Mouse (Mus musculus): ENCODE measurements around the gene Abcc12. TPM values are rescaled to one million over a fixed set of nuclear protein-coding genes. Genes with fewer than 3 reads are reported as not detected.

Gene Abcc12
- total and polyA plus RNA-seq, 2 experiments from 2014 or later = 0.57 to 0.62 TPM

DNA sequence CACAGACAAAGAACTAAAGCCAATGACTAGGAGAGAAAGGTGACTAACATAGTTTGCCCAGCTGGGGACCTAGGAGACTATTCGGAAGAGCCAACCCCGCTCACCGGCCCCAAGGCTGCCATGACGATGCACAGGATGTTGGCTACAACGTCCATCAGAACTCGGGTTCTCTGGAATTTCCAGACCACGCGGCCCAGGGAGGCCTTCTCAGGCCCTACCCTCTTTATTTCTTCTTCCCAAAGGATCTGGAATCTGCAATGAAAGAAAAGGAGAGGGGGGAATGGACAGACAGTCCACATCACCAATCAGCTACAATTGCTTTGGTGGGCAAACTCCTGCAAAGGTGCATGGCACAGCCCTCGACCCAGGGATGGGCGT lies 19.8 kb downstream of the Abcc12 start:
- DNase-seq (no peak), ATAC-seq (no peak)
- TF ChIP-seq CTCF (IDR thresholded peaks at IDR 0.05; ENCODE audit: low read depth) = no peak
- no peaks in the 10 kb centered on the region for H3K36me3 ChIP-seq (ENCODE audit: insufficient read depth)
- H3K27ac ChIP-seq (ENCODE audit: low read depth, low read length) = no peak overlapping the region
- H3K4me3 ChIP-seq (ENCODE audit: low read depth, low read length) = no peak overlapping the region
- no peaks in the 10 kb centered on the region for H3K27me3 ChIP-seq (ENCODE audit: insufficient read depth, low read length)
- WGBS = 92% methylated on average over 10 of the region's 10 CpGs
- 0 out of 2 replicates have a peak, but pooled peaks cover 3% of the 10 kb centered on the region for H3K4me1 ChIP-seq (ENCODE audit: insufficient read depth)
- no peak overlapping the region for H3K4me2 ChIP-seq (ENCODE audit: low read depth)
- no peaks in the 10 kb centered on the region for H3K9me3 ChIP-seq (ENCODE audit: low read length)
- H3K9ac ChIP-seq = no peak overlapping the region

DNA sequence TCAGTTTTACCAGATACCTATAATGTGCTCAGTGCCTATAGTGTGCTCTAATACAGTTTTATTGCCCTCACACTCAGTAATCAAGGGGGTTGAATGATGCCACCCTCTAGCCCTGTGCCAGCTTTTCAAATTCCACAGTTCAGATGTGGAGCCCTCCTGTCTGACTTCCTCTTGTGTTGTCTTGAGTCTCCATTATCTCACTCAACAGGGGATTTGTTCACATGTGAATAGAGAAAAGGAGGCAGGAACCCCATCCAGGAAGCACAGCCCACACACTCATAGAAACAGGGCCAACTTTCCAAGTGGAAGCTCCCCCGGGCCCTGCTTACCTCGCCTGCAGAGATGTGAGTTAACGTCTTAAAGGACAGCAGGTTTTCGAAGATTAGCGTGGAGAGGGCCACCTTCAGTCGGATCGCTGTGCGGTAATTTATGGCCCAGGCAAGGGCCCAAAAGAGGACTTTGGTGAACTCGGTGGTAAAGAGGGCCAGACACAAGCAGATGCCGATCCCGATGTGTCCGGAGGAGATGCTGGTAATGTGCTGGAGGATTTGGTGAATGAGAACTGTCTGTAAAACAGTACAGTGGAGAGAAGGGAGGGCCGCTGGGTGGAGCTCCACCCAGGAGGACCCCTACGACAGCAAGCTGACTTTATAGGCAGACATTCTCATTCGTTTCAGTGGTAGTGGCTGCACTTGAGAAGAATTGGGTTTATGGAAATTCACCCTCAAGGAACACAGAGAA lies 20.4 kb downstream of the Abcc12 start:
- H3K27ac ChIP-seq (ENCODE audit: low read depth, low read length) = no peak overlapping the region
- TF ChIP-seq CTCF (IDR thresholded peaks at IDR 0.05; ENCODE audit: low read depth) = no peak
- 74% methylated on average over 15 of the region's 15 CpGs for WGBS
- H3K4me1 ChIP-seq (ENCODE audit: insufficient read depth) = 0 out of 2 replicates have a peak, but pooled peaks cover 3% of the 10 kb centered on the region
- DNase-seq (no peak), ATAC-seq (no peak)
- no peak overlapping the region for H3K9ac ChIP-seq
- no peaks in the 10 kb centered on the region for H3K36me3 ChIP-seq (ENCODE audit: insufficient read depth)
- no peak overlapping the region for H3K4me3 ChIP-seq (ENCODE audit: low read depth, low read length)
- no peaks in the 10 kb centered on the region for H3K9me3 ChIP-seq (ENCODE audit: low read length)
- H3K4me2 ChIP-seq (ENCODE audit: low read depth) = no peak overlapping the region
- no peaks in the 10 kb centered on the region for H3K27me3 ChIP-seq (ENCODE audit: insufficient read depth, low read length)

DNA sequence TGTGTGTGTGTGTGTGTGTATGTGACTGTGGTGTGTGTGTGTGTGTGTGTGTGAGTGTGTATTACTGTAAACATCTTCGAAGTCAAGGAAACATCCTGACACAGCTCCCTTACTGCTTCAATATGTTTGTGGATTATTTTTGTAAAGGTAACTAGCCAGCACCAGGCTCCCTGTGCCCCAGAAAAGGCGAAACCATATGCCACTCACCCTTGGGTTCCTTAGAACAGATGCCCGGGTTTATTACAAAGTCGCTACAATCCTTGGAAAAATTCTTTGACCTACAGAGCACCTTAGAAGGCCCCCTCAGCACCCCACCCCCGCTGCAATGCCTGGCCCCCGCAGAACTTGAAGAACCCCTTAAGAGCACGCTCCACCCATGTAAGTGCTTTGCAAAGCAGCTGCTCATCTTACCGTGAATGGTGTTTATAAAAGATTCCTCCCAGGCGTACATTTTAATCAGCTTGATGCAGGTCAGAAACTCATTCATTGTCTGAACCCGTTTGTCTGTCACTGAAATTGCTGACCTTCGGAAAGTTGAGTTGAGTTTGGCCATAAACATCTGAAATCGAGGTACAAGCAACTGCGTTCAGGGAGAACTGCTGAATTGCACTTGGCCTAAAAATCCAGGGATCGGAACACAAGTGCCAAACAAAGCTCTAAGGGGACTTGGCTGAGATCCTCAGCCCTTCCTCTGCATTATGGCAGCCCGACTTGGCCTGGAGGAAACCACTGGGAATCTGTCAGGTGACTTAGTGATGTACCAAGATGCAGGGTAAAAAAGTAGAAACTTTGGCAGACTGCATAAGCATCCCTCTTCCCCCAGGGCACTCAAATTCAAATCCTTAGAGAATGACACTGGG lies 23.1 kb downstream of the Abcc12 start:
- Histone ChIP-seq H3K4me2 (ENCODE audit: low read depth) (no peak overlapping the region), H3K27me3 (ENCODE audit: insufficient read depth, low read length) (no peaks in the 10 kb centered on the region), H3K4me1 (ENCODE audit: insufficient read depth) (0 out of 2 replicates have a peak, but pooled peaks cover 3% of the 10 kb centered on the region), H3K36me3 (ENCODE audit: insufficient read depth) (no peaks in the 10 kb centered on the region), H3K4me3 (ENCODE audit: low read depth, low read length) (no peak overlapping the region), H3K27ac (ENCODE audit: low read depth, low read length) (no peak overlapping the region), H3K9me3 (ENCODE audit: low read length) (no peaks in the 10 kb centered on the region), H3K9ac (no peak overlapping the region)
- DNase-seq (no peak), ATAC-seq (no peak)
- no peak for TF ChIP-seq CTCF (IDR thresholded peaks at IDR 0.05; ENCODE audit: low read depth)
- WGBS = 65% methylated on average over 15 of the region's 15 CpGs

DNA sequence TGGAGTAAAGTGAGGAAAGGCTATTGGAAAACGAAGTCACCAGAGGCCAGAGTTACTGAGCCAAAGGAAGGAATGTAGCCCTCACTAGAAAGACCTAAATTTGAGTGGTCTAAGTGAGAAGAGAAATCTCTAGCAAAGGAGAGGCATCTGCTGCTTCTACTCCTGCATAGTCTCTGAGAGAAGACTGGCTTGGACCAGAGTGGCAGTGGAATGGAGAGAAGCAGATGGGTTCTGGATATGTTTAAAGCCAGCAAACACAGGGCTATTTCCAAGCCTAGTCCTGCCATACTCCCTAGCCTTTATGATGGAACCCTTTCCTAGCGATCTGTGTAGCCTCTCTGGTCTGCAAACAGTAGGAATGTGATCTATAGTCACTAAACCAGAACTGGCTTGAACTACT lies 24.9 kb downstream of the Abcc12 start:
- Histone ChIP-seq H3K4me1 (ENCODE audit: insufficient read depth) (no peaks in the 10 kb centered on the region), H3K4me3 (ENCODE audit: low read depth, low read length) (no peak overlapping the region), H3K27ac (ENCODE audit: low read depth, low read length) (no peak overlapping the region), H3K9me3 (ENCODE audit: low read length) (no peaks in the 10 kb centered on the region), H3K4me2 (ENCODE audit: low read depth) (no peak overlapping the region), H3K27me3 (ENCODE audit: insufficient read depth, low read length) (no peaks in the 10 kb centered on the region), H3K9ac (no peak overlapping the region), H3K36me3 (ENCODE audit: insufficient read depth) (no peaks in the 10 kb centered on the region)
- ATAC-seq = no peak
- WGBS = 79% methylated on average over 2 of the region's 2 CpGs
- DNase-seq = no peak
- no peak for TF ChIP-seq CTCF (IDR thresholded peaks at IDR 0.05; ENCODE audit: low read depth)

DNA sequence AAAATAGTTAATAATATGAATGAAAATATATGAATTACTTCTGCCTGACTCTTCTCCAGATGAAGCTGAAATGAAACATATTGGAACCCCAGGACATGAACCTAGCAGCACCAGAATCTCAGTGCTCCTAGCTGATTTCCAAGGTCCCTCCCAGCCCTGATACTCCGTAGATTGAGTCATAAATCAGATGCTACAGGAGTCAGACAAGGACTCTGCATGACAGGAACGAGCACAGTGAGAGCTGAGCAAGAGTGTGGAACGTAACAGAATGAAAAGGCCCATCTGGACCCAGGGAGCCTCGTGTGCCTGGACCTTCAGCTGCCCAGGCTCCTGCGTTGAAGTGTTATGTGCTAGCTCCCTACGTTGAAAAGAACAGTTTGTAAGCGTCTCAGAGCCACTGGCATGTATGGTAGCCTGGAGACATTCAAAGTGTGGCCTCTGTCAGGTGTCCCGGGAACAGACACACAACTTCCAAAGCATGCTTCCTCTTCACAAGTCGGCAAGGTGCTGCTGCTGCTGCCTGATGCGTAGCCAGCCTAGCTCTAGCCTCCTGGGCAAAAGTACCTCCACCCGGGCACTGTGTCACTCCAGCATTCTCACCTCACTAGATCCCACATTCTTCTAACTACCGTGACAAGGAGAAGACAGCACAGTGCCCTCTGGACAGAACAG lies 26.1 kb downstream of the Abcc12 start:
- Histone ChIP-seq H3K27ac (ENCODE audit: low read depth, low read length) (no peak overlapping the region), H3K27me3 (ENCODE audit: insufficient read depth, low read length) (no peaks in the 10 kb centered on the region), H3K9me3 (ENCODE audit: low read length) (no peaks in the 10 kb centered on the region), H3K9ac (no peak overlapping the region), H3K36me3 (ENCODE audit: insufficient read depth) (no peaks in the 10 kb centered on the region), H3K4me2 (ENCODE audit: low read depth) (no peak overlapping the region), H3K4me3 (ENCODE audit: low read depth, low read length) (no peak overlapping the region), H3K4me1 (ENCODE audit: insufficient read depth) (no peaks in the 10 kb centered on the region)
- ATAC-seq (no peak), DNase-seq (no peak)
- 87% methylated on average over 12 of the region's 12 CpGs for WGBS
- TF ChIP-seq CTCF (IDR thresholded peaks at IDR 0.05; ENCODE audit: low read depth) = no peak

DNA sequence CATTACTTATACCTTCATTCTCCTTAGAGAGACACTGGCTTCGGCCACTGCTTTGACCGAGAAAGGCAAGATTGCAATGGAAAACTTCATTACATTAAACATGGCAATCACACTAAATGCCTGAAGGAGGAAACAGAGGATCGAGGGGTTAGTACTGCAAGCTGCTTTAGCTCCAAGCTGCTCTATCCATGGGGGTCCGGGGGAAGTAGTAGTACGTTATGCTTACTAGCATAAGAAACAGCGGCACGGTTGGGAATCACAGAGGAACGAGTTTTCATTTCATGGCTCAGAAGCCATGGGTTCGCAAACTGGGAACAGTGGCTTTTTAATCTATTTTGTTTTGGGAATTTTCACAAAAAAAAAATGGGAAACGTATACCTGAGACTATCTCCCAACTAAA lies 30.0 kb downstream of the Abcc12 start:
- WGBS = 92% methylated on average over 10 of the region's 10 CpGs
- no peak overlapping the region for H3K4me3 ChIP-seq (ENCODE audit: low read depth, low read length)
- DNase-seq (no peak), ATAC-seq (no peak)
- H3K27ac ChIP-seq (ENCODE audit: low read depth, low read length) = no peak overlapping the region
- H3K27me3 ChIP-seq (ENCODE audit: insufficient read depth, low read length) = no peaks in the 10 kb centered on the region
- no peaks in the 10 kb centered on the region for H3K4me1 ChIP-seq (ENCODE audit: insufficient read depth)
- no peaks in the 10 kb centered on the region for H3K9me3 ChIP-seq (ENCODE audit: low read length)
- H3K36me3 ChIP-seq (ENCODE audit: insufficient read depth) = no peaks in the 10 kb centered on the region
- no peak for TF ChIP-seq CTCF (IDR thresholded peaks at IDR 0.05; ENCODE audit: low read depth)
- no peak overlapping the region for H3K4me2 ChIP-seq (ENCODE audit: low read depth)
- no peak overlapping the region for H3K9ac ChIP-seq
